Mouse (Mus musculus) gastrocnemius, adult 18-20 months (tissue): Measurements from ENCODE around the gene Clec18a. TPM values are rescaled to one million over a fixed set of nuclear protein-coding genes. Genes with fewer than 3 reads are reported as not detected.
A peak's percentile ranks its signal among the peaks of the same experiment; 100 is the strongest.
"Not testable (repeated sequence)": the region's sequence is repeated elsewhere in the genome, so short reads cannot be mapped to it uniquely, and the experiment has no call there.

Source experiments
- DNase-seq: peaks from one replicate; pipeline ENCODE4 v3.0.0; 2021; ENCODE audit warnings: low spot score
- total RNA-seq, 2 experiments: library from RNA; stranded (reverse); gene quantifications; 2 replicates each; pipeline ENCODE4 v1.2.3; 2021

The Clec18a gene
- total RNA-seq, 2 experiments from 2014 or later, result 0.38 to 0.62 TPM

- no peak for DNase-seq
Observed at GRCm38 (mm10) chr8:111056691-111057293, 35.4 kb downstream of the Clec18a start.

- DNase-seq, result peak; percentile 91
Observed at GRCm38 (mm10) chr8:111056158-111056663, 36.0 kb downstream of the Clec18a start, which contains the start of gene Exosc6. Exosc6 (plus strand) TSS chr8:111056339.

DNA sequence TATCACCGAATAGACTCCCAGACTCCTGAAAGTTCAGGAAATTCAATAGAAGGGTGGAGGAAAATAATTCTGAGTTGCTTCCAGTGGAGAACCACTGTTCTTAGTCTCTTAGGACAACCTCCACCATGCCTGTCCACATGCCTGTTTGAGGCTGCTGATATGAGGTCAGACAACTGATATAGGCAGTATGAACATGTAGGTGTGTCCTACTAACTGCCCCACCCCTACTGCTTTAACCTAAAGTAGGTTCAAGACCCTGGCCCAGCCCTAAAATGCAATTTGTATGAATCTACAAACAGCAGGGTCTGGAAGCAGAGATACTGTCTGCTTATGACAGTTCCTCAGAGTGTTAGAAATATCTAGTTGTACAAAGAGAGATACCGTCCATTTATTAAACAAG lies 36.6 kb downstream of the Clec18a start:
- no peak for DNase-seq

DNA sequence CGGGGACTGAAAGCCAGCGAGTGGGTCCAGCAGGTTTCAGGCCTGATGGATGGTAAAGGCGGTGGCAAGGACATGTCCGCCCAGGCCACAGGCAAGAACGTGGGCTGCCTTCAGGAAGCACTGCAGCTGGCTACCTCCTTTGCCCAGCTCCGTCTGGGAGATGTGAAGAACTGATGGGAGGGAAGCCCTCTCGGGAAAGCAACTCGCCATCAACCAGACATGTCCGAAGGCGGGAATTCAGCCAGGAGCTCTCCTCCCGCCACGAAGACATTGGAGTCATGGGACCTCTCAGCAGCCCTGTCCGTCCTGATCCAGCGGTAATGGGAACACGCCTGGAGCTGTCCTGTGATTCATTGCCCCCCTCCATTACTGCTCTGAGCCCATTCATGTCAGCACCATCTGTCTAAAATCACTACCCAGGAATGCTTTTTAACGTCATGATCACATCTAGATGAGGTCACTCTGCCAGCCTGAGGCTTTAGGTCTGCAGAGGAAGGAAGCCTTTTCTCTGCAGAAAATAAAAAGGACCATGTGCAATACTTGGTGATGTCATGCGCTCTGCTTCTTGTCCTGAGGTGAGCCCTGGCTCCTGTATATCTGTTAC lies 37.1 kb downstream of the Clec18a start:
- DNase-seq, result no peak

DNA sequence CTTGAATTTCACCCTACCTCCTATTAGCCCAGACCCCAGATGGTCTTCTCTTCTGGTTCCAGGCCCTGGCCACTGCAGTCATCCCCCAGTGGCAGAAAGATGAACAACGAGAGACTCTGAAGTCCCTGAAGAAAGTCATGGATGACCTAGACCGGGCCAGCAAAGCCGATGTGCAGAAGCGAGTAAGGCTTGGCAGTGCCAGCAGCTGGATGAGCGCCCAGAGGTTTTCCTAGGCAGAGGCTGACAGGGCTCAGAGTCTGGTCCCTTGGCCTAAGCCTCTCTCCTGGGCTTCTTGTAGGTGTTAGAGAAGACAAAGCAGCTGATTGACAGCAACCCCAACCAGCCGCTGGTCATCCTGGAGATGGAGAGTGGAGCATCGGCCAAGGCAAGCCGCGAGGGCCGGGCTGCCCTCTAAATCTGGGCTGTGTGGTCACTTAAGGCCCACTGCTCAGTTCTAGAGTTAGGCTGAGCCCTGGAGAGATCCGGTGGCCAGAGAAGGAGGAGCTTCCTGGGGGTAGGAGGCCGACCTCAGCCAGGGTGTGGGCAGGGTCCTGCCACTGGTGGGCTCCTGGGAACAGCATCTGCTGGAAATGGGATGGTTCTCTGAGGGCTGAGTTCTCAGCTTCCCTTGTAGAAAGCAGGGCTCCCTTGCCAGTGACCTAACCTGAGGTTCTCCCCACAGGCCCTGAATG lies 38.3 kb downstream of the Clec18a start:
- peak; percentile 37 for DNase-seq

- DNase-seq, result no peak
Observed at GRCm38 (mm10) chr8:111049106-111049505, 43.1 kb downstream of the Clec18a start.

- no peak for DNase-seq
Observed at GRCm38 (mm10) chr8:111048694-111049093, 43.5 kb downstream of the Clec18a start.

- DNase-seq, result no peak
Observed at GRCm38 (mm10) chr8:111044003-111044734, 48.1 kb downstream of the Clec18a start.

GRCm38 (mm10) chr8:111042546-111042945 lies 49.7 kb downstream of the Clec18a start:
- DNase-seq, result no peak

DNA sequence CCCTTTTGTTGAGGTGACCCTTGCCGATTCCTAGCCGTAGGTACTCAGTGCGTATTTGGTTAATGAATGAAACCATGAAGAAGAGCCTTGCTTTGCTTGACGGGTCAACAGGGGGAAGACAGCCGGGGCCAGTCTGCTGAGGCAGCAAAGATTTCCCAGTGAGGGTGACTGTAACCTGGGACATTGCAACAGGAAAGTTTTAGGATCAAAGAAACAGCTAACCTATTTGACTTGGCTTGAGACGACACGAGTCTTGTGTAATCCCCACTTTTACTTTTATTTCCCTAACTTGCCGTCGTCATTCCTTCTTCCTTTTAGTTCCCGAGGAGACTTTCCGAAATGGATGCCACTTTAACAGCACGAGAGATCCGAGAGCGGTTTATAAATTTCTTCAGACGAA lies 55.6 kb downstream of the Clec18a start:
- no peak for DNase-seq

- no peak for DNase-seq
Observed at GRCm38 (mm10) chr8:111034276-111034675, 58.0 kb downstream of the Clec18a start.

DNA sequence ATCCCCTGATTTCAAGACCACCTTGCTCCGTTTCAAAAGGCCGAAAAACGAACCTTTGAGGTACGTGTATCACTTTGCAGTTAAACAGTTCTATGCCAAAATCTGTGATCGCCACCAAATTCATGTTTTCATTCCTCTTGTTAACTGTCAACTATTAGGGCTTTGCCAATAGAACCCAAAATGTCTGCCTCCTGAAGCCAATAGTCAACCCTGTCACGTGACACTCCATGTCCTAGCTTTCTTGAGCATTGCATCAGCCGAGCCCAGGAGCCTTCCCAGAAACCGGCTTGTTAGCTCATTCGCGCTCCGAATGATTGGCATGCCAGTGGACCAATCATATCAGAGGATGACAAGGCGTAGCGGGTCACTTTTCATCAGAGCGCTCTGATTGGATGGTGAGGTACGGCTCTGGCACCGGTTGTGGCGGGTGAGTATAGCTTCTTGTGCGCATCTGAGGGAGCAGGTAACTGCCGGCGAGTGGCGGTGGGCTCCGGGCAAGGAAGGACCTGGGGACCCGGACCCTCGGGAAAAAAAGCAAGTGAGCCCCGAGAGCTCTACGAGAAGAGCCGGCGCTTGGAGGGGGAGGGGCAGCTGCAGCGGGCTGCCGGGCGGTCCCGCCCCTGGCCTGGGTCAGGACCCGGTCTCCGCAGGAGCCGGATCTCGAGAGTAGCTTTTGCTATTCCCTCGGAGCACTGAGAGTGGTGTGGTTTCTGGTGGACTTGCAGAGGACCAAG lies 58.6 kb downstream of the Clec18a start:
- peak; percentile 100 for DNase-seq

GRCm38 (mm10) chr8:111032916-111033315 lies 59.3 kb downstream of the Clec18a start, which contains the start of gene Aars:
Aars (plus strand) TSS chr8:111033144.
- DNase-seq, result no peak

DNA sequence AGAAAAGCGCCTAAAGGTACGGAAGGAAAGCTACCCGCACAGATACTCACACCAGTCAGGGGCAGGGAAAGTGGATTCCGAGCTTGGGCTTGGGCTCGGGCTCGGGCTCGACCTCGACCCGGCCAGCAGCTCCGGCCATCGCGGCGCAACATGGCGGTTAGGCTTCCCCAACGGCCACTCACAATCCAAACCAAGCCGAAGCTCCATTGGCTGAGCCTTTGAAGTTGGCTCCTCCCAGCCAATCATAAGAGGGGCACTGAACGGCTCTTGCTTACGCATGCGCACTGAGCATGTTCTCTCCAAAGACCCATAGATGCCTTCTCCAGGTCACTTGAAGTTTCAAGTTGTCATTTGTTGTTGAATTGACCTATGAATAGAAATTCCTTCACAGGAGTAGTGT lies 60.7 kb downstream of the Clec18a start, which contains the start of gene Ddx19b:
Gene Ddx19b, minus strand, starts transcription at position 180 of the 400 bp plus-strand sequence.
- DNase-seq, result no peak

DNA sequence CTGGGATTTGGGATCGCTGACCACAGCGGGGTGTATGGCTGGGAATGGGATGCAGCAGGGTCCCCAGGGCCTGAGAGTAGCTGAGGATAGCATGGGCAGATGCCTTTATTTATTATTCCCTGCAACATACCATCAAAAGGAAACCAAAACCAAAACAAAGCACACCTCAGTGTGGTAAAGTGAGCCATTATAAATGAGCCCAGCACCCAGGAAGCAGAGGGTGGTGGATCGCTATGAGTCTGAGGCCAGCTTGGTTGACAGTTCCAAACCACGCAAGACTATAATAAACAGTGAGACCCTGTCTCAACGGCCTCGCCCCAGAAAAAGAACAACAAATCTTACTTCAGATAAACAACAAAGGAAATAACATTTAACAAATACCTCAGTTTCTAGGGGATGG lies 62.2 kb downstream of the Clec18a start:
- DNase-seq, result no peak

- DNase-seq, result no peak
Observed at GRCm38 (mm10) chr8:111029589-111029988, 62.6 kb downstream of the Clec18a start.

- DNase-seq, result peak; percentile 83
Observed at GRCm38 (mm10) chr8:111027391-111027937, 64.8 kb downstream of the Clec18a start.

GRCm38 (mm10) chr8:111026609-111027008 lies 65.6 kb downstream of the Clec18a start:
- not testable (repeated sequence) for DNase-seq

DNA sequence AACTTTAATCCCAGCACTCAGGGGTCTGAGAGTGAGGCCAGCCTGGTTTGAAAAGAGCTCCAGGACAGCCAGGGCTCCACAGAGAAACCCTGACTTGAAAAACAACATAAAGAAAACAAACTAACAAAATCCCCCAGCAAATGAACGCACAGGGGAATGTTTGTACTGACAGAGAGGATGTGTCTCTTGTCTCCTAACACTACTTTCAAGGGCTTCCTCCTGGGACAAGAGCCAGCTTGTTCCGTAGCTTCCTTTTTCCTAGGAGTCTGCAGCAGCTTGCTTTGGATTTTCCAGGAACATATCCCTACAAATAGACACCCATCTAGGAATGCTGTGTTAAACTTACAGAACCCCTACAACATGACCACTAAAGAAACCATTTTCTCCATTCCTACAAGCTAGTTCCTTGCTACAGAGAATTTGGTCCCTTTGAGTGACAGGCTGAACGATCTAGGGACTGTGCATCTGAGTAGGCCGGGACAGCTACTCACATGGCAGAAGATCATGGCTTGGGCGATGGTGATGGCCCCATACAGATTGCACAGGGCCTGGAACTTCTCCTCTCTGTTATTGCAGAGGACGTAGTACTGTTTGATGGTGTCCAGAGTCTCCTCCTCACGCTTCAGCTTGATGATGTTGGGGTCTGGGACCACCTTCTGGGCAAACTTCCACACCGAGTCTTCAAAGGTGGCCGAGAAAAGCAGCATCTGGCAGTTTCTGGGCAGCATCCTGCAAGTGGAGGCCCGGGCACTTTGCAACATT lies 81.8 kb downstream of the Clec18a start:
- DNase-seq, result not testable (repeated sequence)
